Mouse (Mus musculus): ENCODE results near the gene Rptor.

DNA sequence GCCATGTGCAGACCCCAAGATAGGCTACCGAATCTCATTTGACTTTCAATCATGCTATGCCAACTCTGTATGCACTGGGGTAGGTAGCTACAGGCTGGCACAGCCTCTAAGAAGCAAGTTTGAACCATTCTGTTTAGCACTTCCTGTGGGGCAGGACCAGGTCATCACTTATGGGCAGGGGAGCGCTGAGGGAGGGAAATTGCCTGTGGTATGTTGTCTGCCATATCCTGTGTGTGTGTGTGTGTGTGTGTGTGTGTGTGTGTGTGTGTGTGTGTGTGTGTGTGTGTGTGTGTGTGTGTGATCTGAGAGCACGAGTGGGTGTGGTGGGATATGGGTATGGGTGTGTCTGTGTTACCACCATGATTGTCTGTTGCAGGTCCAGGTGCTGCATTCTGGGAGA is 244.4 kb downstream of the Rptor start:
- no peak for TF ChIP-seq CTCF (IDR thresholded peaks at IDR 0.05; ENCODE audit: low read depth)
- TF ChIP-seq EP300 (IDR thresholded peaks at IDR 0.05; ENCODE audit: low read depth) = no peak

Measured in liver, postnatal 0 days (tissue).